Mouse (Mus musculus) left cerebral cortex, adult 11 months (tissue): ENCODE measurements around the gene Olfr195.
"Not testable (repeated sequence)": the region's sequence is repeated elsewhere in the genome, so short reads cannot be mapped to it uniquely, and the experiment has no call there.

Experiments
- DNase-seq: peaks from one replicate; pipeline ENCODE4 v3.0.0; 2022; ENCODE audit warnings: low spot score

Gene Olfr195

DNA sequence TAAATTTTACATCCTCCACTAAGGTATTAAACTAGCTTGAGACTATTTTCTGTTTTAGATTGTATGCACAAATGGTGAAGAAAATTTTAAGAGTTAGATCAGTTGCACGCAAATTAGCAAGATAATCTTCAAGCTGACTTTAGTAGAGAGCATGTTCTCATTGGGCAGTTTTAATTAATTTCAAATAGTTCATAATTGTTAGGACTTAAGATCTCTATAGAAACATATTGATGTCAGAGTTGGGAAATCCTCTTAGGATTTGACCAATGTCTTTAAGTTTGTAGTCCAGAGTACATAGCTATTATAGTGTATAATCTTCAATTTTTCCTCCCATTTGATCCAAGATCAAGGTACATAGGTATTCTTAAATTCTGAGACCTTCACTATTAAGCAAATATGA, at the start of gene Olfr195:
Gene Olfr195 (plus strand): TSS at position 301 of the 400 bp plus-strand sequence.
- no peak for DNase-seq

DNA sequence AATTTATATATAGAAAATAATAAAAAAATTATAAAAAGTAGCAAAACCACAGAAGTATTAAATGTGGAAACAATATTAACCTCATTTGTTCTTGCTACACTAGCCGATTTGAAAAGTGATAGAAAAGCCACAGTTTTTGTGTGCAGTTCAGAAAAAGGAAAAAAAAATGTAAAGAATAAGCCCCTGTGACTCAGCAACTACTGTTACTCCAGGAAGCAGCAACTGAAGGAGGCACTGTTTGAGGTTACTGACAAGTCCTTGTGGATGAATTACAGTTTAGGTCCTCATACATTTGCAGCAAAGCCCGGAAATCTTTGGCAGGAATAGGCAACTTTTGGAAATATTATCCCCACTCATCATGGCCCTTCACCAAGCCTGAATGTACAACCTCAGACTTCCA, 41.5 kb upstream of the Olfr195 start:
- no peak for DNase-seq

DNA sequence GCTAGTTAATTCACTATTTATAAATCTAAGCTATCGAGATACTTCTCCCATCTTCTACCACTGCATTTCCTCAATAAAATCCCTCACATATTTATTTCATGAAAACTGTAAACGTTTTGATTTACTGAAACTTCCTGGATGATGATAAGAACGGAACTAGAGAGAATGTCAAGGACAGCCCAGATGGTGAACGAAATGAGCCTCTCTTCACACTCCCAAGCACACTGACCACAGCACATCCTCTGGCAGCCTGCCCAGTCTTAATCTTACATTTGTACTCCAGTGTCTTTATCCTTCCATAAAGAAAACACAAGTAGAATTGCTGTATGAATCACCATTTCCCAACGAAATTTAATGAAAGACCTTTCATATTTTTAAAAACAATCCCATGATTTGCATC, 38.3 kb upstream of the Olfr195 start:
- not testable (repeated sequence) for DNase-seq

DNA sequence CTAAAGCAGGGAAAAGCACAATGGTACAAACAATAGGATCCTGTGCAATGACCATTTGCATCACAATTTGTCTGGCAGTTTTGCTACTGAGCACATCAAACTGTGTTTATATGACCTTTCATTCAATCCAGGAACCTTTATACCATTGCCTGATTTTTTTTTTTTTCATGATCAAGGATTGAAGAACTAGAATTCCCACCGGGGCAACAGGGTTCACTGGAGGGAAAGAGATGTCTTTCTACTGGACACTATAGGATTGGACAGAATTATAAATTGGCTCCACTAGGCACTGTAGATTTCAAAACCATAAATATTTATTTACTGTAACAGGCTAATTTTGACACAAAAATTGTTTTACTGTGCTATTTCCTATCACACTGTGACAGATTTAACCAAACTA, 35.1 kb upstream of the Olfr195 start, which contains the start of gene Olfr193:
Gene Olfr193 (minus strand): TSS at position 101 of the 400 bp plus-strand sequence.
- no peak for DNase-seq

DNA sequence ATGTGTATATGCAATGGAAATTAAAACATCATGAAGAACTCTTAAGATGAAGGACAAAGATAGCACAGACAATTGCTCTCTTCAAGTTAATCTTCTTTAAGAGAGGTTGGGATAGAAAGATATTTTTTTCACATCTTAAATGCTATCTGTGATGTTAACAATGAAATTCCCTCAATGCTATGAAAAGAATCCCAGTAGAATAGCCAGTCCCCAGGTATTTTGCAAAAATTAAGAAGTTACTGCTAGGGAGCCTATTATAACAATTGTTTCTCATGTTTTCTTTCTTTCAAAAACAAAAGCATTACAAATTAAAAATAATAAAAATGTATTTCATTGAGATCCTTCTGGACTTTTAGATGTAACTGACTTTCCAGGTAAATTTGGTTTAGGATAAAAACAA, 25.9 kb upstream of the Olfr195 start, which contains the start of gene Olfr194:
Gene Olfr194 (minus strand): TSS at position 101 of the 400 bp plus-strand sequence.
- no peak for DNase-seq

DNA sequence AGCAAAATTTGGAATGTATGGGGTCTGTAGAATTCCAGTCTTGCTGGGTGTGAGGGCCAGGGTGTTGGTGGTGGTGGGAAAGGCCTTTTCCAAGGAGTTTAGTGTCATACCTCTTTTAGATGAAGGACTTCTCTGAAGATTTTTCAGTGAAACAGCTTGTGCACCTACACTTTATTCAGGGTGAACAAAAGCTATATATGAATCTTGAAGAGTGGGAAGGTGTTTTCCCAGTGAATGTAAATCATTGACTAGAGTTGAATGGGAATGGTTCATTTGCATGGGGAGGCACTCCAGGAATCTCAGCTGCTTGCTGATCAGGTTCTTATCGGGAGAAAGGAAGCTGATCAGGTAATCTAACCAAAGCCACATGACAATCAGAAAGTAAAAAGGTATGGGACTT, 16.1 kb upstream of the Olfr195 start:
- no peak for DNase-seq

DNA sequence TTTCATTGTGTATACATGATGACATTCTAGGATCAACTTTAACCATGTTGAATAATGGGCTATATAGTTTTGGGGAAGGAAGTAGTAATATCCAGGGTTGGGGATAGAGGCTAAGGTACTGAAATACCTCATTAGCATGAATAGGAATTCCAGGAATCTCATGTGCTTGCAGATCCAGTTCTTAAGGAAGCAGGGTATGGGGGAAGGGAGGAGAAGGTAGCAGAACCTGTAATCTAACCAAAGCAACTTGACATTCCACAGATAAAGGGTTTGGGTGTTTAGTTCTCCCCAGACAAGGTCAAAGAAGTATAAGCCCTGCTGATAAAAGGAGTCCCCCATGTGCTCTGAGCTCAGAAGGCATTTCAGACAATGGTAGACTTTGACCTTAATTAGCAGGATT, 5.7 kb upstream of the Olfr195 start:
- no peak for DNase-seq

DNA sequence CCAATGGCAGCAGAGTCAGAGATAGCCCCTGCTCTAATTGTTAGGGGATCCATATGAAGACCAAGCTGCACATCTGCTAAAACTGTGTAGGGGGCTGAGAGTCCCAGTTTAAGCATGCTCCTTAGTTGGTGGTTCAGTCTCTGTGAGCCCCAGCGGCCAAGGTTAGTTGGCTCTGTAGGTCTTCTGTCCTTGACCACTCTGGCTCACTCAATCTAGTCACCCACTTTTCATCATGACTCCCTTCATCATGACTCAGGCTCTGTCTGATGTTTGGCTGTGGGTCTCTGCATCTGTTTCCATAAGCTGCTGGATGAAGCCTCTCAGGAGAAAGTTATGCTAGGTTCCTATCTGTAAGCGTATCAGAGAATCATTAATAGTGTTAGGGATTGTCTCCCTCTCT, 5.2 kb downstream of the Olfr195 start:
- no peak for DNase-seq

DNA sequence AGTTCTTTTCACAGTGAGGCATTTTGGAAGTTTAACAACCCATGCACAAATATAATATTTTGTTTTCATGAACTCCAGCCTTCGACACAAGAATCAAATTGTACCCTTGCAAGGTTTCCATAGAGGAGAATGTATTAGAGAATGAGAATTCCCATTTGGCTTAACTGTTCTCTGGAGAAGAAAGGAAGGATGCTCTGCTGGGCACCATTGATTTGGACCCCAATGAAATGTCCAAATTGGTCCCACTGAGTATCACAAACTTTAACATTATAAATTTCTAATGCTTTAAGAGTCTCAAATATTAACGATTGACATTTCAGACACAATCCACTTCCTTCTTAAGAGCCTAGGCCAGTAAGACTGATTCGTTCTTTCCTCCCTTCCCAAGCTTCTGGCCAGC, 23.5 kb downstream of the Olfr195 start, which contains the start of gene Olfr196:
Gene Olfr196 (minus strand): TSS at position 101 of the 400 bp plus-strand sequence.
- no peak for DNase-seq
